In genomic region chr5:29641124-29641884, GRCm38 (mm10) we compare ENCODE assay signal across 20 mouse cellular contexts.
"Had no signal": no experiment of that assay in that cellular context is flagged by ENCODE, and none has a peak within 500 bp of the region (broad histone marks: within the 10 kb centered on the region; RNA-seq: fewer than 3 reads in every experiment).

No protein-coding gene starts in this region.

- H3K27ac ChIP-seq: kidney, embryonic 15.5 days; left cerebral cortex, adult 2 months; liver, embryonic 13.5 days; midbrain, embryonic 10.5 days; midbrain, embryonic 13.5 days; neural tube, embryonic 13.5 days; stomach, embryonic 15.5 days had no signal

- H3K4me1 ChIP-seq: kidney, embryonic 15.5 days; midbrain, embryonic 10.5 days; midbrain, embryonic 13.5 days; neural tube, embryonic 13.5 days; stomach, embryonic 15.5 days had no signal

- H3K27me3 ChIP-seq: kidney, embryonic 15.5 days; liver, embryonic 13.5 days; midbrain, embryonic 13.5 days; neural tube, embryonic 13.5 days; stomach, embryonic 15.5 days had no signal

- H3K4me3 ChIP-seq: kidney, embryonic 15.5 days; left cerebral cortex, adult 2 months; liver, embryonic 13.5 days; midbrain, embryonic 10.5 days; midbrain, embryonic 13.5 days; myocyte; neural tube, embryonic 13.5 days; stomach, embryonic 15.5 days had no signal

- DNase-seq: kidney, postnatal 10 days; kidney, postnatal 36 days; layer of hippocampus, adult 9-11 months; layer of hippocampus, postnatal 36 days; liver, embryonic 13.5 days; lung, adult 2 months; lung, postnatal 14 days; lung, postnatal 4 days; retina, postnatal 1 day; right cerebral cortex, postnatal 25 days; spleen, adult 18-20 months; thymus, postnatal 36 days had no signal

- H3K9me3 ChIP-seq: kidney, embryonic 15.5 days; liver, embryonic 13.5 days; midbrain, embryonic 10.5 days; midbrain, embryonic 13.5 days; neural tube, embryonic 13.5 days; stomach, embryonic 15.5 days had no signal

- H3K9ac ChIP-seq: kidney, embryonic 15.5 days; liver, embryonic 13.5 days; midbrain, embryonic 13.5 days; neural tube, embryonic 13.5 days; stomach, embryonic 15.5 days had no signal

- ATAC-seq: midbrain, embryonic 13.5 days; midbrain, embryonic 16.5 days had no signal
